Mouse (Mus musculus): ENCODE data around the gene Dop1b. TPM values are rescaled to one million over a fixed set of nuclear protein-coding genes. Genes with fewer than 3 reads are reported as not detected.
"Not testable (repeated sequence)": the region's sequence is repeated elsewhere in the genome, so short reads cannot be mapped to it uniquely, and the experiment has no call there.

The Dop1b gene
- polyA plus RNA-seq, 1 experiment from 2014 or later = 27.8 TPM

- Histone ChIP-seq H3K9ac (ENCODE audit: low read length) (peak within 1 kb of the TSS; percentile 75), H3K9me3 (replicated peaks; ENCODE audit: control insufficient read depth, low read length) (no peaks in the 10 kb centered on the region), H3K27me3 (ENCODE audit: control insufficient read depth, insufficient read depth, low read length) (peaks cover 20% of the 10 kb centered on the region; the same call in 1 of the 2 replicates), H3K4me3 (replicated peaks; ENCODE audit: low read length) (peak within 1 kb of the TSS; percentile 55), H3K4me1 (ENCODE audit: control insufficient read depth, insufficient read depth, low read length) (peaks cover 14% of the 10 kb centered on the region), H3K36me3 (ENCODE audit: control insufficient read depth, insufficient read depth, low read length) (no peaks in the 10 kb centered on the region), H3K27ac (ENCODE audit: low read length) (peak within 1 kb of the TSS; percentile 81), H3K4me2 (ENCODE audit: low read depth, low read length) (peak within 1 kb of the TSS; percentile 91)
- peak; percentile 88 for ATAC-seq (ENCODE audit: insufficient read depth, low FRiP score)
- whole genome bisulfite sequencing = under 1% methylated on average over 63 of the region's 63 CpGs
Observed at GRCm38 (mm10) chr16:93682689-93683507, 28.8 kb upstream of the Dop1b start, which contains the start of gene Cbr3. Gene Cbr3 (plus strand): TSS chr16:93683215.

GRCm38 (mm10) chr16:93683508-93684236 lies 28.0 kb upstream of the Dop1b start:
- H3K27ac ChIP-seq (ENCODE audit: low read length) = peak overlapping the region; percentile 81; the same call in 1 of the 2 replicates
- peak overlapping the region; percentile 75 for H3K9ac ChIP-seq (ENCODE audit: low read length)
- peak overlapping the region; percentile 55 for H3K4me3 ChIP-seq (replicated peaks; ENCODE audit: low read length)
- ATAC-seq (ENCODE audit: insufficient read depth, low FRiP score) = no peak
- 2% methylated on average over 53 of the region's 53 CpGs for WGBS
- no peaks in the 10 kb centered on the region for H3K9me3 ChIP-seq (replicated peaks; ENCODE audit: control insufficient read depth, low read length)
- H3K36me3 ChIP-seq (ENCODE audit: control insufficient read depth, insufficient read depth, low read length) = no peaks in the 10 kb centered on the region
- peak overlapping the region; percentile 91 for H3K4me2 ChIP-seq (ENCODE audit: low read depth, low read length)
- H3K27me3 ChIP-seq (ENCODE audit: control insufficient read depth, insufficient read depth, low read length) = peaks cover 20% of the 10 kb centered on the region; the same call in 1 of the 2 replicates
- H3K4me1 ChIP-seq (ENCODE audit: control insufficient read depth, insufficient read depth, low read length) = peaks cover 14% of the 10 kb centered on the region

DNA sequence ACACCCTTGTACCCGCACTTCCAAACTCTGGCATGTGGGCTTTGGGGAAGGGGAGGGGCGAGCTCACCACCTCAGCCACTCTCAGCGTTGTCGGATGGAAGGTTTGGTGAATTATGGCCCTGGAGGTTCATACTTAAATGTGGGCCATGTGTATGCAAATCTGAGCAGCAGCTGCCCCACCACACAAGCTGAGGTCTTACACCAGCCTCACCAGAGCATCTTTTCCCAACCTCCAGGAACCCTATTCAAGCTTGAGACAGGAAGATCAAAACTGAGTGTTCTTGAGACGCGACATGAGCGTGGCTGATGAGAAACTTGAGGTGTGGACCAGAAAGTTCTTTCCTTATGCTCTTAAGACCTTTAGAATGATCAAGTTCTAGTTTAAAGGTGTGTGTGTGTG lies 27.3 kb upstream of the Dop1b start:
- Histone ChIP-seq H3K4me2 (ENCODE audit: low read depth, low read length) (peak overlapping the region; percentile 91), H3K27me3 (ENCODE audit: control insufficient read depth, insufficient read depth, low read length) (peaks cover 20% of the 10 kb centered on the region; the same call in 1 of the 2 replicates), H3K4me1 (ENCODE audit: control insufficient read depth, insufficient read depth, low read length) (peaks cover 14% of the 10 kb centered on the region), H3K36me3 (ENCODE audit: control insufficient read depth, insufficient read depth, low read length) (no peaks in the 10 kb centered on the region), H3K27ac (ENCODE audit: low read length) (no peak overlapping the region), H3K9me3 (replicated peaks; ENCODE audit: control insufficient read depth, low read length) (no peaks in the 10 kb centered on the region), H3K4me3 (replicated peaks; ENCODE audit: low read length) (peak overlapping the region; percentile 55), H3K9ac (ENCODE audit: low read length) (no peak overlapping the region)
- no peak for ATAC-seq (ENCODE audit: insufficient read depth, low FRiP score)
- WGBS = 40% methylated on average over 7 of the region's 7 CpGs

GRCm38 (mm10) chr16:93685783-93686182 lies 25.9 kb upstream of the Dop1b start:
- H3K4me2 ChIP-seq (ENCODE audit: low read depth, low read length); H3K36me3 ChIP-seq (ENCODE audit: control insufficient read depth, insufficient read depth, low read length); H3K27ac ChIP-seq (ENCODE audit: low read length); H3K4me3 ChIP-seq (replicated peaks; ENCODE audit: low read length); H3K9ac ChIP-seq (ENCODE audit: low read length); H3K9me3 ChIP-seq (replicated peaks; ENCODE audit: control insufficient read depth, low read length); ATAC-seq (ENCODE audit: insufficient read depth, low FRiP score): not testable (repeated sequence)
- WGBS = 92% methylated on average over 3 of the region's 3 CpGs
- Histone ChIP-seq H3K4me1 (ENCODE audit: control insufficient read depth, insufficient read depth, low read length) (peaks cover 14% of the 10 kb centered on the region), H3K27me3 (ENCODE audit: control insufficient read depth, insufficient read depth, low read length) (peaks cover 20% of the 10 kb centered on the region; the same call in 1 of the 2 replicates)

GRCm38 (mm10) chr16:93686421-93686820 lies 25.3 kb upstream of the Dop1b start:
- H3K9me3 ChIP-seq (replicated peaks; ENCODE audit: control insufficient read depth, low read length) = no peaks in the 10 kb centered on the region
- H3K4me2 ChIP-seq (ENCODE audit: low read depth, low read length) = no peak overlapping the region
- no peak for ATAC-seq (ENCODE audit: insufficient read depth, low FRiP score)
- no peak overlapping the region for H3K27ac ChIP-seq (ENCODE audit: low read length)
- H3K27me3 ChIP-seq (ENCODE audit: control insufficient read depth, insufficient read depth, low read length) = peaks cover 17% of the 10 kb centered on the region; the same call in 1 of the 2 replicates
- no peak overlapping the region for H3K4me3 ChIP-seq (replicated peaks; ENCODE audit: low read length)
- 62% methylated on average over 5 of the region's 7 CpGs for WGBS
- H3K36me3 ChIP-seq (ENCODE audit: control insufficient read depth, insufficient read depth, low read length) = no peaks in the 10 kb centered on the region
- H3K9ac ChIP-seq (ENCODE audit: low read length) = no peak overlapping the region
- peaks cover 14% of the 10 kb centered on the region for H3K4me1 ChIP-seq (ENCODE audit: control insufficient read depth, insufficient read depth, low read length)

GRCm38 (mm10) chr16:93686945-93687344 lies 24.8 kb upstream of the Dop1b start:
- ATAC-seq (ENCODE audit: insufficient read depth, low FRiP score) = no peak
- H3K27me3 ChIP-seq (ENCODE audit: control insufficient read depth, insufficient read depth, low read length) = peaks cover 11% of the 10 kb centered on the region; the same call in 1 of the 2 replicates
- no peaks in the 10 kb centered on the region for H3K9me3 ChIP-seq (replicated peaks; ENCODE audit: control insufficient read depth, low read length)
- H3K4me2 ChIP-seq (ENCODE audit: low read depth, low read length) = no peak overlapping the region
- WGBS = 43% methylated on average over 5 of the region's 5 CpGs
- H3K27ac ChIP-seq (ENCODE audit: low read length) = no peak overlapping the region
- peaks cover 14% of the 10 kb centered on the region for H3K4me1 ChIP-seq (ENCODE audit: control insufficient read depth, insufficient read depth, low read length)
- H3K9ac ChIP-seq (ENCODE audit: low read length) = no peak overlapping the region
- H3K36me3 ChIP-seq (ENCODE audit: control insufficient read depth, insufficient read depth, low read length) = no peaks in the 10 kb centered on the region
- H3K4me3 ChIP-seq (replicated peaks; ENCODE audit: low read length) = no peak overlapping the region

GRCm38 (mm10) chr16:93691206-93691841 lies 20.4 kb upstream of the Dop1b start:
- Histone ChIP-seq H3K4me1 (ENCODE audit: control insufficient read depth, insufficient read depth, low read length) (no peaks in the 10 kb centered on the region), H3K27ac (ENCODE audit: low read length) (no peak overlapping the region), H3K36me3 (ENCODE audit: control insufficient read depth, insufficient read depth, low read length) (no peaks in the 10 kb centered on the region), H3K27me3 (ENCODE audit: control insufficient read depth, insufficient read depth, low read length) (no peaks in the 10 kb centered on the region), H3K9me3 (replicated peaks; ENCODE audit: control insufficient read depth, low read length) (no peaks in the 10 kb centered on the region), H3K4me3 (replicated peaks; ENCODE audit: low read length) (no peak overlapping the region), H3K4me2 (ENCODE audit: low read depth, low read length) (no peak overlapping the region), H3K9ac (ENCODE audit: low read length) (no peak overlapping the region)
- WGBS = 69% methylated on average over 6 of the region's 6 CpGs
- ATAC-seq (ENCODE audit: insufficient read depth, low FRiP score) = peak; percentile 50; the same call in 1 of the 2 replicates

DNA sequence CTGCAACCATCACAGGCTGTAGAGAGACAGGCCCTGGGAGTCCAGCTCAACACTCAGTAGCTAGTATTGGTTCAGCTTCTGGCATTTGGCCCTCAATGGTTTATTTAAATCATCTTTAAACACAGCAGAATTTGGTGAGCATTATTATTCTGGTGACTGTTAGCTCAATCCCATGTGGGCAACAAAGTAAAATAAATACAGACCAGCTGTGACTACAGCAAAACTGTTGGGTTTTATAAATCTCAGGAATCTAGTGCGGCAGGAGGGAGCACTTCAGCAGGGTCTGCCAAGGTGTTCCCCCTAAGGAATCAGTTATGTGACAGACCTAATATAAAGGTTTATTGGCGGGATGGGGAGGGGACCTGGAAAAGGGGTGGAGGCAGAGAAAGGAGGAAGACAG lies 19.0 kb upstream of the Dop1b start:
- Histone ChIP-seq H3K27ac (ENCODE audit: low read length) (no peak overlapping the region), H3K36me3 (ENCODE audit: control insufficient read depth, insufficient read depth, low read length) (no peaks in the 10 kb centered on the region), H3K9ac (ENCODE audit: low read length) (no peak overlapping the region), H3K4me1 (ENCODE audit: control insufficient read depth, insufficient read depth, low read length) (no peaks in the 10 kb centered on the region), H3K9me3 (replicated peaks; ENCODE audit: control insufficient read depth, low read length) (no peaks in the 10 kb centered on the region), H3K27me3 (ENCODE audit: control insufficient read depth, insufficient read depth, low read length) (no peaks in the 10 kb centered on the region), H3K4me2 (ENCODE audit: low read depth, low read length) (no peak overlapping the region), H3K4me3 (replicated peaks; ENCODE audit: low read length) (no peak overlapping the region)
- 48% methylated on average over 2 of the region's 2 CpGs for WGBS
- no peak for ATAC-seq (ENCODE audit: insufficient read depth, low FRiP score)
